Mouse (Mus musculus) forebrain, embryonic 12.5 days (tissue): Measurements from ENCODE around the gene Ikzf1. TPM values are rescaled to one million over a fixed set of nuclear protein-coding genes. Genes with fewer than 3 reads are reported as not detected.

Source experiments
- ATAC-seq: fragments of 200-750 bp; cut with Nextera tagmentation; 2 replicates; pipeline ENCODE4 v1.8.0; 2017; ENCODE audit warnings: moderate TSS enrichment; ENCODE audit not compliant: low FRiP score
- H3K27ac ChIP-seq: fragments of 300-500 bp; sonication (generic); 2 replicates; pipeline ENCODE4 v1.5.1; 2016; ENCODE audit warnings: mild to moderate bottlenecking
- H3K27me3 ChIP-seq: fragments of 300-500 bp; sonication (generic); 2 replicates; pipeline ENCODE4 v1.6.1; 2016; ENCODE audit warnings: mild to moderate bottlenecking
- H3K36me3 ChIP-seq: fragments of 300-500 bp; sonication (generic); replicated peaks from 2 replicates; pipeline ENCODE4 v1.6.1; 2016; ENCODE audit warnings: mild to moderate bottlenecking
- H3K4me1 ChIP-seq: fragments of 300-500 bp; sonication (generic); 2 replicates; pipeline ENCODE4 v1.6.1; 2016
- H3K4me2 ChIP-seq: fragments of 300-500 bp; sonication (generic); 2 replicates; pipeline ENCODE4 v1.6.1; 2016; ENCODE audit warnings: mild to moderate bottlenecking, moderate library complexity
- H3K4me3 ChIP-seq: fragments of 300-500 bp; sonication (generic); replicated peaks from 2 replicates; pipeline ENCODE4 v1.5.1; 2016; ENCODE audit warnings: mild to moderate bottlenecking
- H3K9ac ChIP-seq: fragments of 300-500 bp; sonication (generic); 2 replicates; pipeline ENCODE4 v1.6.1; 2016; ENCODE audit warnings: mild to moderate bottlenecking
- H3K9me3 ChIP-seq: fragments of 300-500 bp; sonication (generic); 2 replicates; pipeline ENCODE4 v1.6.1; 2016
- WGBS: fragments of 180-500 bp; shearing (Covaris S2); methylation state at CpG from one replicate; pipeline ENCODE4 v1.1.7; 2016; 5-methylcytosine and 5-hydroxymethylcytosine counted together
- polyA plus RNA-seq: library from polyadenylated mRNA; unstranded; fragments of >200 nt; fragmentation: Nextera tagmentation; extraction: Ambion mirVana; gene quantifications from 2 replicates; pipeline ENCODE4 v1.2.1, GENCODE M21; 2016

The Ikzf1 gene
- 0.91 and 0.98 TPM in 2 replicates for polyA plus RNA-seq

DNA sequence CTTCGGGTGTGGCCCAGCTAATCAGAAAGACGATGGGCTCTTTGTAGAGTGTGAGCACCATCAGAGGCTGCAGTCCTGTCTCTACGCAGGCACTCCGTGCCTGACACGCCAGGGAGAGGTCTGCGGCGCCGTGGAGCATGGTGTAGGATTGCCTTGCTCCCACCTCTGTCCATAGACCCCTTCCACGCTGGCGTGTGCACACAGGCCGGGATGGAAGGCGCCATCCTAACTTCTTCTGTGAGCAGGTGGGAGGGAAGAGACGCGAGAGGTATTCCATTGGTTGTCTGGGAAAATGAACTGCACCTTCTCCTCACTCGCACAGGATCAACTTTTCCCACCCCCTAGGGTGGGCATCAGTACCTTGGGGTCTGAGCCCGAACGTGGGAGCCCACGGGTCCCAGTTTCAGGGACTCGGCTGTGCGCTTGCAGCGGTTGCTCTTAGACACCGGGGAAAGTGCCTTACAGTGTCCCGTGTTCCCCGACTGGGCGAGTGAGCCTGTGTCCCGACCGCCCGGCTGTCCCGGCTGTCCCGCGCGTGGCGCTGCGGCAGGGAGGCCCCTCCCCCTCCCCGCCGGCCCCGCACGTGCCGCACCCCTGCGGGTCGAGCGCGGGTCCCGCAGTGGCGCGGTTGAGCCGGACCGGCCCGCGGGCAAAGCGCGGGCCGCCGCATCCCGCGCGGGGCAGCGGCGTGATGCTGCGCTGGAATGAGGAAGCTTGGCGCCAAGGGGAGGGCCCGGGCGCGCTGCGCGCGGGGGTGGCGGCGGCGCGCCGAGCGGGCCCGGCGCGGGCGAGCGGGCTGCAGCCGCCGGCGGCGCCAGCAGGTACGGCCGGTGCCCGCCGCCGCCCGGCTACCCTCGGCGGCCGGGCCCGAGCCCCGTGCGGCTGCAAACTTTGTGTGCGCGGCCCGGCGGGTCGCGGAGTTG is at the start of gene Ikzf1:
Gene Ikzf1, plus strand, starts transcription at position 74 of the 923 bp plus-strand sequence.
- peak; percentile 75 for ATAC-seq
- under 1% methylated on average over 75 of the region's 100 CpGs for WGBS
- peak within 1 kb of the TSS; percentile 52; the same call in 1 of the 2 replicates for H3K9ac ChIP-seq
- peak within 1 kb of the TSS; percentile 67 for H3K4me3 ChIP-seq
- H3K4me1 ChIP-seq = peaks cover 20% of the 10 kb centered on the region
- no peaks in the 10 kb centered on the region for H3K36me3 ChIP-seq
- H3K9me3 ChIP-seq = no peaks in the 10 kb centered on the region
- H3K4me2 ChIP-seq = peak within 1 kb of the TSS; percentile 98
- peaks cover 42% of the 10 kb centered on the region for H3K27me3 ChIP-seq
- H3K27ac ChIP-seq = no peak within 1 kb of the TSS

DNA sequence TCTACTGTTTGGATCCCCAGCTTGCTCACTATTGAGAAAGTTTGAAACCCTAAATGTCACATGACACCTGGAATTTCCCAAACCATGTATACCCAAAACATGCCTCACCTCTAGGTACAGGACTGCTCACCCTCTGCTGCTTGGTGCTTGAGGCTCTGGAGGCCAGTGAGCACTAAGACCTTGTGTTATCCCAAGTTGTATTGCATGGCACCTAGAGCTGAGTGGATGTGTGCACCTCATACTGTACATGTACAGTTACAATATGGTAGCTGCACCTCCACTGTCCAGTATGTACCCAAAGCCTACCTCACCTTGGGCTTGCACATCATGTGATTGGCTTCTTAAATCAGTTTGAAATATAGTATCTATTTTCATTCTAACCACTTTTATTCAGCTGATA is 40.5 kb upstream of the Ikzf1 start:
- ATAC-seq = no peak

DNA sequence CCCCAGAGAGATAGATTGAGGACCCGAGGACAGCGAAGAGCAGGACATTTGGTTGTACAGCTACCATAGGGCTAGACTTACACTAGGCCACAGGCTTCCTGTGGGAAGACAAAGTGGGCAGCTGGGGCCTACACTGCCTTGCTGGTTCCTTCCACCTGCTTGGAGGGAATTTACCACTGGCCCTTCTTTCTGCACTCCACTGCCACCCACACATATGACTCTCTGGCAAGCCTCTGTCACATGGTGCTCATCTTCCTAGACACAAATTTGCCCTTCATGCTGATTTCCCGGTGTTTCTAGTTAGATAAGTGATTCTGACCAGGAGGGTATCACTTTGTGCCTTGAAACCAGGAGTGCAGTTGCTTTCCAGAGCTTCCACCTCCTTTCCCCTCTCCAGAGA is 28.4 kb upstream of the Ikzf1 start:
- no peak overlapping the region for H3K4me3 ChIP-seq
- H3K27me3 ChIP-seq = no peaks in the 10 kb centered on the region
- no peak for ATAC-seq
- no peak overlapping the region for H3K4me2 ChIP-seq
- H3K36me3 ChIP-seq = no peaks in the 10 kb centered on the region
- 86% methylated on average over 3 of the region's 3 CpGs for WGBS
- no peaks in the 10 kb centered on the region for H3K4me1 ChIP-seq
- no peak overlapping the region for H3K9ac ChIP-seq
- no peak overlapping the region for H3K27ac ChIP-seq
- no peaks in the 10 kb centered on the region for H3K9me3 ChIP-seq

More for the DNA sequence above, 40.5 kb upstream of the Ikzf1 start:
- Histone ChIP-seq H3K27me3 (no peaks in the 10 kb centered on the region), H3K4me1 (no peaks in the 10 kb centered on the region), H3K27ac (no peak overlapping the region), H3K9me3 (no peaks in the 10 kb centered on the region; the same call in 1 of the 2 replicates), H3K4me2 (no peak overlapping the region), H3K36me3 (no peaks in the 10 kb centered on the region), H3K9ac (no peak overlapping the region), H3K4me3 (no peak overlapping the region)

DNA sequence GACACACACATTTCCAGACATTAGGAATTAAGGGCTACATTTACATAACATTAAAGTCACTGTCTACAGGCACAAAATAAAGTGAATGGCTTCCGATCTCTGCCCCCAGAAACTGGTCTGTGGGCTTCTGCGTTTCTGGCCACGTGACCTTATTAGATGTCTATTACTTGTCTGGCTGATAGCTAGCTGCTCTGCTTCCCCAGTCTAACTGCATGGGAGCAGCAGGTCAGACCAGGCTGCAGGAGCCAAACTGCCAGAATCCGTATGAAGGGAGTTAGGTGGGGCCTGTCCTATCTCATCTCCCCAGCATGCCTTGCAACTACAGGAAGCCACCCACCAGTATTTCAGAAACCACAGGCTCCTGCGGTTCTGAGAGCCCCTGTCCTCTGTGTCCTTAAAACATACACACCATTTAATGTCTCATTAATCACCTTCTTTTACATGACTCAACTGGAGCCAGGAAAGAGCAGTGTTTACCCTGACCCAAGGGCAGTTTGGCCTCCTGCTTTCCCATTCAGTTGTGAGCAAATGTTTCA is 27.7 kb upstream of the Ikzf1 start:
- Histone ChIP-seq H3K4me3 (no peak overlapping the region), H3K9ac (no peak overlapping the region), H3K4me1 (no peaks in the 10 kb centered on the region), H3K36me3 (no peaks in the 10 kb centered on the region), H3K27ac (no peak overlapping the region), H3K4me2 (no peak overlapping the region), H3K27me3 (no peaks in the 10 kb centered on the region), H3K9me3 (no peaks in the 10 kb centered on the region)
- ATAC-seq = no peak
- 78% methylated on average over 5 of the region's 5 CpGs for WGBS

DNA sequence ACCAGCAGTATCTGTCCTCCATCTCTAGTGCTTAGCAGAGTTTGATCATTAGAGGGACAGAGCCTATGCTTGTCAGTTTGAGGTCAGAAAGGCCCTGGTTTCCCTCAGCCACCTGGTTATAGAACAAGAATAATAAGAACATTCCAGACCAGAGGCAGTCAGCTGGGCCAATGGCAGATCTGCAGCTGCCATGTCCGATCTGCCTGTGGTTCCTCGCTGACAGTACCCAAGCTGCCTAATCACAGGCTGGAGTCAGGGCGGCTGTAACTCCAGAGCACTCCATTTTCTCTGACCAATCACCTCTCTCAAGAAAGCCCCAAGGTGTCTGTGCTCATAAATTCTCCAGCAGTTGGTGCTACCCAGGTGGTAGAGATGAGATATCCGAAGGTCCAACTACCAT is 27.2 kb upstream of the Ikzf1 start:
- H3K36me3 ChIP-seq = no peaks in the 10 kb centered on the region
- H3K4me3 ChIP-seq = no peak overlapping the region
- H3K27ac ChIP-seq = no peak overlapping the region
- H3K9ac ChIP-seq = no peak overlapping the region
- no peak for ATAC-seq
- no peaks in the 10 kb centered on the region for H3K4me1 ChIP-seq
- H3K9me3 ChIP-seq = no peaks in the 10 kb centered on the region
- H3K27me3 ChIP-seq = no peaks in the 10 kb centered on the region
- 97% methylated on average over 4 of the region's 4 CpGs for WGBS
- H3K4me2 ChIP-seq = no peak overlapping the region

DNA sequence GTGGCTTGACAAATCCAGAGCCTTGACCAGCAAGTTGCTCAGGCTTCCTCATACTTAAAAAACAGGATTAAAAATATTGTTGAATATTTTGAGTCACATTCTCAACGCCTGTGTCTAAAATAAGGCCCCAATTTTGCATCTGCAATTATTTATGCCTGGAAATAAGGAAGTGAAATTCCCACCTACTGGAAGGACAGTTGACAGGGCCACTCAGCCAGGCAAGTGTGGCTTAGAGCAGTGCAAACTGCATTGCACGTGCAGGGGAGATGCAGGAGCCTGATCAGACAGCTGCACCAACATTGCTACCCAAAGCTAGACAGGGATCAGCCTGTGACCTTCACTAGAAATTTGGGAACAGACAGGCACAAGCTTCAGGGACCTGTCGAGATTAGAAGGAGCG is 26.0 kb upstream of the Ikzf1 start:
- no peak overlapping the region for H3K4me2 ChIP-seq
- H3K4me3 ChIP-seq = no peak overlapping the region
- H3K36me3 ChIP-seq = no peaks in the 10 kb centered on the region
- no peak overlapping the region for H3K27ac ChIP-seq
- H3K9me3 ChIP-seq = no peaks in the 10 kb centered on the region
- ATAC-seq = no peak
- WGBS = 85% methylated on average over 4 of the region's 4 CpGs
- no peaks in the 10 kb centered on the region for H3K27me3 ChIP-seq
- H3K4me1 ChIP-seq = no peaks in the 10 kb centered on the region
- no peak overlapping the region for H3K9ac ChIP-seq

DNA sequence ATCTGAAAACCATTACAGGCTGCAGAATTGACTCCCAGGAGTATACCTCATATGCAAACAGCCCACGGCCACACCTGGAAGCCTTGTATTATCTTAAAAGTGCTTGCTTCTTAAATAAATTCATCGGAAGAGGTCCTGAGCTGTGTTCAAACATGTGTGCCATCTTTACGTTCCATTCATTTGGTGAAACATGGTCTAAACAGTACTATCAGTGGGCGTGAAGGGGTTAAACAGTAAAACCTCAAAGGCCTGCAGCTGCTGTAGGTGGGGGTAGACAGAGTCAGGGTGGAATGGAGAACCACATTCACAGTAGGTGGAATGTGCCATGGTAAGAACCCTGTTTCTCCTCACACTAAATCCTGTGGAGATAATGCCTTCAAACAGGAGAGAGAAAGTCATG is 24.2 kb upstream of the Ikzf1 start:
- Histone ChIP-seq H3K36me3 (no peaks in the 10 kb centered on the region), H3K4me1 (no peaks in the 10 kb centered on the region), H3K4me3 (no peak overlapping the region), H3K27me3 (no peaks in the 10 kb centered on the region), H3K9ac (no peak overlapping the region), H3K9me3 (no peaks in the 10 kb centered on the region), H3K27ac (no peak overlapping the region), H3K4me2 (no peak overlapping the region)
- ATAC-seq = no peak
- WGBS = 87% methylated on average over 4 of the region's 4 CpGs

DNA sequence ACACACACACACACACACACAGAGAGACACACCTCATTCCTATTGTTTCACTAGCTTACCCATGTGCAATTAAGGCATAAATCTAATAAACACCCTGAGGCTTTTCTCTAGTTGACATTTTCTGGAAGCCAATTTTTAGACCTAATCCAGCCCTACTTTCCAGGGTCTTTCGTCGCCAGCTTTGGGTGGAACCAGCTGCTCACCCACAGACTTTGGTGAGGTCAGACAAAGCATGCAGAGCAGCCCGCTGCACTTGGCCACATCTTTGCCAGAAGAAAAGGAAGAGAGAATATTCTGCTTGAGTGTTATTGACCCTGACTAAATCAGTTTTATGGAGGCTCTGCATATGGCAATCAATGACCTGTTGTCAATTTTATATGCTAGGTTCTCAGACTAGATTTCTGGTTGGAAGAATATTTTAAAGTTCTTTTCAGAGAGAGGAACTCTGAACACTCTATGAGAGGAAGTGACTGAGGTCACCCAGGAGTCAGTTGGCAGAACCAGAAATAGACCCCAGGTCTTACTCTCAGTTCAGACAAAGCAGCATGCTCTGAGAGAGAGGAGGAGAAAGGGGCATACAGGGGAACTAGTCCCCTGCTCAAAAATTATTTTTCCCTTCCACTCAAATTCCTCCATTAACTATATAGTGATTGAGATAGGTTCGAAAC is 17.4 kb upstream of the Ikzf1 start:
- no peaks in the 10 kb centered on the region for H3K36me3 ChIP-seq
- WGBS = 87% methylated on average over 4 of the region's 4 CpGs
- no peak overlapping the region for H3K27ac ChIP-seq
- H3K27me3 ChIP-seq = no peaks in the 10 kb centered on the region
- no peak for ATAC-seq
- no peaks in the 10 kb centered on the region for H3K9me3 ChIP-seq
- H3K4me1 ChIP-seq = no peaks in the 10 kb centered on the region
- H3K4me2 ChIP-seq = no peak overlapping the region
- no peak overlapping the region for H3K9ac ChIP-seq
- H3K4me3 ChIP-seq = no peak overlapping the region

DNA sequence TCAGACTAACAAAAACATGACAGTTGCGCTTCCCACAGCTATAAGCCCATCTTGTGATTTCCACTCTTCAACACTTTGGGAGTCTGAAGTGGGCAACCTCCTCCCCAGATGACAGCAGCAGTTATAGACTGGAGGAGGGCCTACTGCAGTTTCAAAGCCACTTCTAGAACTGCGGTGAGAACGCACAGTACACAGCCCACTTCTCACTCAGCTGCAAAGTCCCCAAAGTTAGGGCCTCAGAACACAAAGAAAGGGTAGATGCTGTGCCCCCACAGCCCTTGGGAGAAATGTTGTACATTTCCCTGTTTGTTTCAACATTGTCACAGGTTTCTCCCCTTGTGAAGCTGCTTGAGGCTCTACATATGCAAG is 16.9 kb upstream of the Ikzf1 start:
- H3K36me3 ChIP-seq = no peaks in the 10 kb centered on the region
- ATAC-seq = no peak
- 85% methylated on average over 3 of the region's 3 CpGs for WGBS
- H3K4me3 ChIP-seq = no peak overlapping the region
- H3K27ac ChIP-seq = no peak overlapping the region
- H3K4me2 ChIP-seq = no peak overlapping the region
- H3K27me3 ChIP-seq = no peaks in the 10 kb centered on the region
- H3K9ac ChIP-seq = no peak overlapping the region
- H3K9me3 ChIP-seq = no peaks in the 10 kb centered on the region
- H3K4me1 ChIP-seq = no peaks in the 10 kb centered on the region

DNA sequence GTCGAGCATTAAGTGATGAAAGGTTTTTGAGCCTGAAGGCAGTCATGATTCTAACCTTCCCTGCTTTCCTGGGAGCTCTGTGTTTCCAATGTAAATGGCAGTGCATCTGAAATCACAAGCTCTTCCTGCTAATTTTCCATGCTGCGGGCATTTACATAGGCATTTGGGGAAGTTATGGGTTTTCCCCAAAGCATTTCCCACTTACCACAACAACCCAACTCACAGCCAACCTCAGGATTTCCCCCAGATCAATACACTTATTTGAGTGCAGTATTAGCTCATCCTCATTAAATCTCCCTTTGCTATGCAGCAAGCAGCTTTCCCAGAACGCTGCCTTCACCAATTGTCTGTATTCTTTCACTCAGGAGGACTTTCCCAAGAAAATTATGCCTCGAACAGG is 11.8 kb upstream of the Ikzf1 start:
- WGBS = 78% methylated on average over 4 of the region's 4 CpGs
- Histone ChIP-seq H3K4me1 (no peaks in the 10 kb centered on the region), H3K4me2 (no peak overlapping the region), H3K9ac (no peak overlapping the region), H3K27me3 (no peaks in the 10 kb centered on the region), H3K9me3 (no peaks in the 10 kb centered on the region), H3K4me3 (no peak overlapping the region), H3K27ac (no peak overlapping the region), H3K36me3 (no peaks in the 10 kb centered on the region)
- ATAC-seq = no peak

DNA sequence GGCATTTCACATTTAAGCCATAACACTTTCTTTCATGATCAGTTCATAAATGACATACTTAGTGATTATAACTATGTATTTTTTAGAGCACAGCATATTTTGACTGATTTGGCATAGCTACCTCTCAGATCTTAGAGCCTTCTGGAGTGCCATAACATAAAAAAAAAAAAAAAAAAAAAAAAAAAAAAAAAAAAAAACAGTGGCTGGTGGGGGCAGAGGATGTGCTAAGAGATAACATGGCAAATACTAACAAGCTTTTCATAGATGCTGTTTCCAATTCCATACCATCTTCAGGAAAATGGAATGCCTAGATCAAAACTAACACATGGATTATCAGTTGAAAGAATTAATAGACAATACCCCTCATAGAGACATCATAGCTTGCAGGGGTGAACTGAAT is 9.7 kb upstream of the Ikzf1 start:
- Histone ChIP-seq H3K4me1 (no peaks in the 10 kb centered on the region), H3K27ac (no peak overlapping the region), H3K36me3 (no peaks in the 10 kb centered on the region), H3K4me2 (no peak overlapping the region), H3K27me3 (no peaks in the 10 kb centered on the region), H3K9ac (no peak overlapping the region), H3K9me3 (no peaks in the 10 kb centered on the region), H3K4me3 (no peak overlapping the region)
- ATAC-seq = no peak

DNA sequence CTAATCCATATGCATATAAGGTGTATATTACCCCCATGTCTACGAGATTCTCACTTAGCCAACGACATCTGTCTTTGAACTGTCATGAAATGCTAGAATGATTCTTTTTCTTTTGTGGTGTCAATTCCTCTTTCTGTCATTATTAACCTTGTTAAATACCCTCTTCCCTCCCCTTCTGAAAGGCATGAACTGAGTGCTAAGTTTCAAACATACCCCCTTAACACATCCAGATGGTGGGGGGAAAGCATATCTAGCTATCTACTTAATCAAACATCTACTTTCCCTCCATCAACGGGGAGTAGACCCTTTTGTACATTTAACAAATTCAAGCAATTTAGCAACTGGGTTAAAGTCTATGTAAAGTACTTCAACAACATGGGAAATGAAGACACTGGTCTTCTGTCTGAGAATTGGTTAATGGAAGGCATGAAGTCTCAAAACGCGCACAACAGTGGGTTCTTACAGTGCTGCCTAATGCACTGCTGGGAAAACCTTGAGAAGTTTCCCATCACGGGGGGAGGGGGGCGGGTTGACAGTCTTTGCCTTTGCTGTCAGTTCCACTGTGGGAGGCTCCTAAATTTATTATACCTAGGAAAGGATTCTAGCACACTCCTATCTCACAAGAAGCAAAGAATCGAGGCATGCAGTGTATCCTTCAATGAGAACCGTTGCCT is 8.6 kb upstream of the Ikzf1 start:
- Histone ChIP-seq H3K9ac (no peak overlapping the region), H3K9me3 (no peaks in the 10 kb centered on the region), H3K4me3 (no peak overlapping the region), H3K4me2 (no peak overlapping the region), H3K36me3 (no peaks in the 10 kb centered on the region), H3K27ac (no peak overlapping the region), H3K27me3 (no peaks in the 10 kb centered on the region), H3K4me1 (no peaks in the 10 kb centered on the region)
- ATAC-seq = no peak
- WGBS = 84% methylated on average over 9 of the region's 9 CpGs
